Mouse (Mus musculus): Measurements from ENCODE around the gene Slc24a3.

Slc24a3 gene

GRCm38 (mm10) chr2:145344521-145344920 is 177.0 kb downstream of the Slc24a3 start:
- intact Hi-C loops (cut with DNase I) = no loop called here

GRCm38 (mm10) chr2:145353801-145354200 is 186.2 kb downstream of the Slc24a3 start:
- intact Hi-C loops (cut with DNase I) = no loop called here

- intact Hi-C loops (cut with DNase I) = no loop called here
Observed at GRCm38 (mm10) chr2:145358236-145358942, 190.8 kb downstream of the Slc24a3 start.

GRCm38 (mm10) chr2:145363604-145364003 is 196.1 kb downstream of the Slc24a3 start:
- intact Hi-C loops (cut with DNase I) = no loop called here

- intact Hi-C loops (cut with DNase I) = no loop called here
Observed at GRCm38 (mm10) chr2:145368701-145369100, 201.1 kb downstream of the Slc24a3 start.

GRCm38 (mm10) chr2:145370795-145371194 is 203.2 kb downstream of the Slc24a3 start:
- intact Hi-C loops (cut with DNase I) = no loop called here

GRCm38 (mm10) chr2:145373803-145374202 is 206.2 kb downstream of the Slc24a3 start:
- intact Hi-C loops (cut with DNase I) = no loop called here

GRCm38 (mm10) chr2:145382908-145383770 is 215.6 kb downstream of the Slc24a3 start:
- intact Hi-C loops (cut with DNase I) = no loop called here

- intact Hi-C loops (cut with DNase I) = no loop called here
Observed at GRCm38 (mm10) chr2:145384221-145384620, 216.7 kb downstream of the Slc24a3 start.

- intact Hi-C loops (cut with DNase I) = no loop called here
Observed at GRCm38 (mm10) chr2:145385220-145385619, 217.7 kb downstream of the Slc24a3 start.

- intact Hi-C loops (cut with DNase I) = no loop called here
Observed at GRCm38 (mm10) chr2:145385773-145386172, 218.2 kb downstream of the Slc24a3 start.

GRCm38 (mm10) chr2:145395804-145396203 is 228.2 kb downstream of the Slc24a3 start:
- intact Hi-C loops (cut with DNase I) = no loop called here

- intact Hi-C loops (cut with DNase I) = no loop called here
Observed at GRCm38 (mm10) chr2:145396579-145396978, 229.0 kb downstream of the Slc24a3 start.

- intact Hi-C loops (cut with DNase I) = no loop called here
Observed at GRCm38 (mm10) chr2:145397456-145398206, 230.1 kb downstream of the Slc24a3 start.

- intact Hi-C loops (cut with DNase I) = no loop called here
Observed at GRCm38 (mm10) chr2:145401240-145401805, 233.8 kb downstream of the Slc24a3 start.

- intact Hi-C loops (cut with DNase I) = no loop called here
Observed at GRCm38 (mm10) chr2:145401996-145402395, 234.4 kb downstream of the Slc24a3 start.

GRCm38 (mm10) chr2:145404818-145405531 is 237.4 kb downstream of the Slc24a3 start:
- intact Hi-C loops (cut with DNase I) = no loop called here

- intact Hi-C loops (cut with DNase I) = no loop called here
Observed at GRCm38 (mm10) chr2:145405746-145406145, 238.2 kb downstream of the Slc24a3 start.

- intact Hi-C loops (cut with DNase I) = no loop called here
Observed at GRCm38 (mm10) chr2:145417738-145418137, 250.2 kb downstream of the Slc24a3 start.

GRCm38 (mm10) chr2:145419078-145419477 is 251.5 kb downstream of the Slc24a3 start:
- intact Hi-C loops (cut with DNase I) = no loop called here
